Mouse (Mus musculus): ENCODE measurements around the gene Aldh2. TPM values are rescaled to one million over a fixed set of nuclear protein-coding genes. Genes with fewer than 3 reads are reported as not detected.

The Aldh2 gene
- polyA plus RNA-seq, 1 experiment from 2014 or later = 68.4 TPM

GRCm38 (mm10) chr5:121576927-121577488, 16.6 kb downstream of the Aldh2 start:
- H3K27me3 ChIP-seq (ENCODE audit: control insufficient read depth, insufficient read depth, low read length) = no peaks in the 10 kb centered on the region
- no peak for ATAC-seq (ENCODE audit: insufficient number of reproducible peaks, insufficient read depth, low FRiP score, low read depth)
- no peak overlapping the region for H3K4me3 ChIP-seq (ENCODE audit: low read depth, low read length)
- H3K9ac ChIP-seq (replicated peaks; ENCODE audit: low read depth, low read length) = no peak overlapping the region
- H3K36me3 ChIP-seq (ENCODE audit: control insufficient read depth, insufficient read depth, low read length) = peaks cover 34% of the 10 kb centered on the region
- H3K9me3 ChIP-seq (ENCODE audit: control insufficient read depth, low read depth, low read length) = no peaks in the 10 kb centered on the region
- WGBS = 84% methylated on average over 11 of the region's 11 CpGs
- no peak overlapping the region for H3K4me2 ChIP-seq (replicated peaks; ENCODE audit: low read depth, low read length)
- H3K4me1 ChIP-seq (ENCODE audit: control insufficient read depth, insufficient read depth, low read length) = no peaks in the 10 kb centered on the region
- H3K27ac ChIP-seq (ENCODE audit: low read length) = no peak overlapping the region

DNA sequence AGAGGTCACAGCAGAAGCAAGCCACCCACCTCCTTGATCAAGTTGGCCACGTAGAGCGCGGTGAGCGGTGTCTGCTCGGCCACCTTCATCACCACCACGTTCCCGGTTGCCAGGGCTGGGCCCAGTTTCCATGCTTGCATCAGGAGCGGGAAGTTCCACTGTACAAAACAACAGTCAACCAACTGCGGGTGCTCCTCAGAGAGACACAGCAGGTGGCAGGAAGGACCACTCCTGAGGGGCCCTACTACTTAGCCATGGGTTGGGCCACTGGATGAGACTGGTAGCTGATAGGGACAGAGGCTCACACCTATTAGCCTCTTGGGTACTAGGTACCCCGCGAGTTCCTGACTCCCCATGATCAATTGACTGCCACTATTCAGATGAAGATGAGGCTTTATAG, 17.8 kb downstream of the Aldh2 start:
- no peak overlapping the region for H3K4me3 ChIP-seq (ENCODE audit: low read depth, low read length)
- 97% methylated on average over 11 of the region's 11 CpGs for WGBS
- no peak overlapping the region for H3K27ac ChIP-seq (ENCODE audit: low read length)
- no peak for ATAC-seq (ENCODE audit: insufficient number of reproducible peaks, insufficient read depth, low FRiP score, low read depth)
- H3K4me1 ChIP-seq (ENCODE audit: control insufficient read depth, insufficient read depth, low read length) = no peaks in the 10 kb centered on the region
- no peaks in the 10 kb centered on the region for H3K27me3 ChIP-seq (ENCODE audit: control insufficient read depth, insufficient read depth, low read length)
- no peaks in the 10 kb centered on the region for H3K9me3 ChIP-seq (ENCODE audit: control insufficient read depth, low read depth, low read length)
- no peak overlapping the region for H3K4me2 ChIP-seq (replicated peaks; ENCODE audit: low read depth, low read length)
- H3K9ac ChIP-seq (replicated peaks; ENCODE audit: low read depth, low read length) = no peak overlapping the region
- peaks cover 37% of the 10 kb centered on the region for H3K36me3 ChIP-seq (ENCODE audit: control insufficient read depth, insufficient read depth, low read length)

DNA sequence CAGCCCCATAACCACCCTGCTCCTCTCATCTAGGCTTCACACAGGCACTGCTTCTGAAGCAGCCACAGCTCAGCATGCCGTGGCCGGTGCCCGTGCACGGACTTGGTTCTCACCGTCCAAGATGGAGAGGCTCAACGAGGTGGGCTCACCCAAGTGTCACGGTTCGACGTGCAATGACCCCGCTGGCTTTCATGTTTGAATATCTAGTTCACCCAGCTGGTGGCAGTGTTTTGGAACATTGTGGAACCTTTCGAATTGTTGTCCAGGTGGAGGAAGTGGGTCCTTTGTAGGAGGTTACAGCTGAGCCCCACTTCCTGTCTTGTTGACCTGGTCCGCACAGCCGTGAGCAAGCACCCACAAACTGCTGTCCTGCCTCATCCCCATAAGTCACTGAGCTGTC, 19.5 kb downstream of the Aldh2 start:
- H3K36me3 ChIP-seq (ENCODE audit: control insufficient read depth, insufficient read depth, low read length) = peaks cover 25% of the 10 kb centered on the region

DNA sequence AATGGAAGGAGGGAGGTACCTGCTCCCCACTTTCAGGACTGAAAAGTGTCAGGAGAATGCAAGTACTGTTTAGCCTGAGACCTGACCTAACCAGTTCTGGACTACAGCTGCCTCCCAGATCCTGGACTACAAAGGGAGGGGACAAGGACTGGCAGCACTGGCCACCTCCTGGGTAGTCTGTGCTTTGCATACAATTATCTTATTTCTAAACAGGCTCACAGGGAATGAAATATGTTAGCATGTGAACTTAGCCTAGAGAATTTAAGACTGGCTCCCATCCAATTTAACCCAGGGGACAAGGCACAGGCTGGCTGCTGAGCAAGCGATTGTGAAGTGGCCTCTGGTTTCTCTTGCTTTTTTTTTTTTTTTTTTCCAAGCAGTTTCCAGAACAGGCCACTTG, 22.8 kb downstream of the Aldh2 start:
- Histone ChIP-seq H3K9ac (replicated peaks; ENCODE audit: low read depth, low read length) (no peak overlapping the region), H3K4me3 (ENCODE audit: low read depth, low read length) (no peak overlapping the region), H3K27ac (ENCODE audit: low read length) (no peak overlapping the region), H3K4me2 (replicated peaks; ENCODE audit: low read depth, low read length) (no peak overlapping the region), H3K36me3 (ENCODE audit: control insufficient read depth, insufficient read depth, low read length) (peaks cover 20% of the 10 kb centered on the region), H3K27me3 (ENCODE audit: control insufficient read depth, insufficient read depth, low read length) (no peaks in the 10 kb centered on the region), H3K4me1 (ENCODE audit: control insufficient read depth, insufficient read depth, low read length) (no peaks in the 10 kb centered on the region), H3K9me3 (ENCODE audit: control insufficient read depth, low read depth, low read length) (no peaks in the 10 kb centered on the region)
- ATAC-seq (ENCODE audit: insufficient number of reproducible peaks, insufficient read depth, low FRiP score, low read depth) = no peak
- 75% methylated on average over 1 of the region's 1 CpGs for WGBS

More for the DNA sequence above, 19.5 kb downstream of the Aldh2 start:
- WGBS = 91% methylated on average over 13 of the region's 13 CpGs
- Histone ChIP-seq H3K4me3 (ENCODE audit: low read depth, low read length) (no peak overlapping the region), H3K4me1 (ENCODE audit: control insufficient read depth, insufficient read depth, low read length) (no peaks in the 10 kb centered on the region), H3K27me3 (ENCODE audit: control insufficient read depth, insufficient read depth, low read length) (no peaks in the 10 kb centered on the region), H3K27ac (ENCODE audit: low read length) (no peak overlapping the region), H3K4me2 (replicated peaks; ENCODE audit: low read depth, low read length) (no peak overlapping the region), H3K9me3 (ENCODE audit: control insufficient read depth, low read depth, low read length) (no peaks in the 10 kb centered on the region), H3K9ac (replicated peaks; ENCODE audit: low read depth, low read length) (no peak overlapping the region)
- no peak for ATAC-seq (ENCODE audit: insufficient number of reproducible peaks, insufficient read depth, low FRiP score, low read depth)

GRCm38 (mm10) chr5:121569881-121570420, 23.7 kb downstream of the Aldh2 start:
- Histone ChIP-seq H3K9me3 (ENCODE audit: control insufficient read depth, low read depth, low read length) (no peaks in the 10 kb centered on the region), H3K4me3 (ENCODE audit: low read depth, low read length) (no peak overlapping the region), H3K27me3 (ENCODE audit: control insufficient read depth, insufficient read depth, low read length) (no peaks in the 10 kb centered on the region), H3K4me1 (ENCODE audit: control insufficient read depth, insufficient read depth, low read length) (no peaks in the 10 kb centered on the region), H3K36me3 (ENCODE audit: control insufficient read depth, insufficient read depth, low read length) (peaks cover 20% of the 10 kb centered on the region), H3K27ac (ENCODE audit: low read length) (no peak overlapping the region), H3K9ac (replicated peaks; ENCODE audit: low read depth, low read length) (no peak overlapping the region), H3K4me2 (replicated peaks; ENCODE audit: low read depth, low read length) (no peak overlapping the region)
- WGBS = 78% methylated on average over 8 of the region's 9 CpGs
- no peak for ATAC-seq (ENCODE audit: insufficient number of reproducible peaks, insufficient read depth, low FRiP score, low read depth)

DNA sequence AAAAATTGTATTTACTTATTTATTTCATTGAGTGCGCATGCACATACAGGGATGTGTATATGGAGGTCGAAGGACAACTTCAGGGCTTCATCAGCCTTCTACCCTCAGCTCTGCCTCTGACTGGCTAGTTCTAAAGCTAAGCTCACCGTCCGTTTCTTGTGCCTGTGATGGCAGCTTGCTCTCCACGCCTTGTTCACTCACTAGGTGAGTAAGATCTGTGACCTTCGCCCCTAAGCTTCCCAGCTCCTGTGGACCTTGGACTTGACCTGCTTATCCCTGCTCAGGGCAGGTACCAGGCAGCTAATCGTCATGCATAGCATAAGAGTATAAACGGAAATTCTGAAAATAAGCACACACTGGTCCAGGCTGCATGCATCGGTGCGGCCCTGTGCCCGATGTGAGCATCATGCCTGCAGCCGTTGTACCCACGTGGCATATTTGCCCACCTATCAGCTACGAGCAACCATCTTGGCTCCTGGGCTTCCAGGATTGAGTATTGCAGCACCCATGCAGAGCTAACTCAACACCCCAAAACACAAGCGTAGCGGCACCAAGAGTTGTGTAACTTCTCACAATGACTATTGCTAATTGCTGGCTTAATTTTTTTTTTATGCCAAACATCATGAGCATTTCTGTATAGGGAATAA, 27.5 kb downstream of the Aldh2 start:
- H3K4me2 ChIP-seq (replicated peaks; ENCODE audit: low read depth, low read length) = no peak overlapping the region
- no peaks in the 10 kb centered on the region for H3K27me3 ChIP-seq (ENCODE audit: control insufficient read depth, insufficient read depth, low read length)
- no peaks in the 10 kb centered on the region for H3K9me3 ChIP-seq (ENCODE audit: control insufficient read depth, low read depth, low read length)
- WGBS = 88% methylated on average over 16 of the region's 16 CpGs
- ATAC-seq (ENCODE audit: insufficient number of reproducible peaks, insufficient read depth, low FRiP score, low read depth) = no peak
- no peak overlapping the region for H3K9ac ChIP-seq (replicated peaks; ENCODE audit: low read depth, low read length)
- peaks cover 6% of the 10 kb centered on the region for H3K36me3 ChIP-seq (ENCODE audit: control insufficient read depth, insufficient read depth, low read length)
- no peak overlapping the region for H3K27ac ChIP-seq (ENCODE audit: low read length)
- H3K4me1 ChIP-seq (ENCODE audit: control insufficient read depth, insufficient read depth, low read length) = no peaks in the 10 kb centered on the region
- no peak overlapping the region for H3K4me3 ChIP-seq (ENCODE audit: low read depth, low read length)

- H3K27me3 ChIP-seq (ENCODE audit: control insufficient read depth, insufficient read depth, low read length) = no peaks in the 10 kb centered on the region
- H3K4me1 ChIP-seq (ENCODE audit: control insufficient read depth, insufficient read depth, low read length) = no peaks in the 10 kb centered on the region
- H3K4me3 ChIP-seq (ENCODE audit: low read depth, low read length) = no peak overlapping the region
- peaks cover 6% of the 10 kb centered on the region; the same call in 1 of the 2 replicates for H3K36me3 ChIP-seq (ENCODE audit: control insufficient read depth, insufficient read depth, low read length)
- H3K9me3 ChIP-seq (ENCODE audit: control insufficient read depth, low read depth, low read length) = no peaks in the 10 kb centered on the region
- H3K4me2 ChIP-seq (replicated peaks; ENCODE audit: low read depth, low read length) = peak overlapping the region; percentile 27; the same call in 1 of the 2 replicates
- no peak for ATAC-seq (ENCODE audit: insufficient number of reproducible peaks, insufficient read depth, low FRiP score, low read depth)
- no peak overlapping the region for H3K27ac ChIP-seq (ENCODE audit: low read length)
- H3K9ac ChIP-seq (replicated peaks; ENCODE audit: low read depth, low read length) = no peak overlapping the region
- 9% methylated on average over 11 of the region's 11 CpGs for WGBS
These were observed 29.1 kb downstream of the Aldh2 start for GRCm38 (mm10) chr5:121564468-121564895.

- ATAC-seq (ENCODE audit: insufficient number of reproducible peaks, insufficient read depth, low FRiP score, low read depth) = no peak
- H3K9ac ChIP-seq (replicated peaks; ENCODE audit: low read depth, low read length) = no peak overlapping the region
- no peaks in the 10 kb centered on the region; the same call in 1 of the 2 replicates for H3K36me3 ChIP-seq (ENCODE audit: control insufficient read depth, insufficient read depth, low read length)
- no peaks in the 10 kb centered on the region for H3K27me3 ChIP-seq (ENCODE audit: control insufficient read depth, insufficient read depth, low read length)
- no peak overlapping the region for H3K27ac ChIP-seq (ENCODE audit: low read length)
- 82% methylated on average over 3 of the region's 3 CpGs for WGBS
- H3K4me3 ChIP-seq (ENCODE audit: low read depth, low read length) = no peak overlapping the region
- no peaks in the 10 kb centered on the region for H3K4me1 ChIP-seq (ENCODE audit: control insufficient read depth, insufficient read depth, low read length)
- no peak overlapping the region for H3K4me2 ChIP-seq (replicated peaks; ENCODE audit: low read depth, low read length)
- H3K9me3 ChIP-seq (ENCODE audit: control insufficient read depth, low read depth, low read length) = no peaks in the 10 kb centered on the region
These were observed 31.2 kb downstream of the Aldh2 start for GRCm38 (mm10) chr5:121562436-121562835.
